Mouse (Mus musculus) cerebellum, adult (tissue): ENCODE results near the gene Rasal1.

ENCODE experiments used
- ATAC-seq: cut with Nextera tagmentation; 2 replicates; pipeline ENCODE4 v1.9.2; 2017; ENCODE audit warnings: mild to moderate bottlenecking, moderate library complexity, mixed read lengths; ENCODE audit not compliant: insufficient number of reproducible peaks, low FRiP score, low TSS enrichment

Rasal1 gene

DNA sequence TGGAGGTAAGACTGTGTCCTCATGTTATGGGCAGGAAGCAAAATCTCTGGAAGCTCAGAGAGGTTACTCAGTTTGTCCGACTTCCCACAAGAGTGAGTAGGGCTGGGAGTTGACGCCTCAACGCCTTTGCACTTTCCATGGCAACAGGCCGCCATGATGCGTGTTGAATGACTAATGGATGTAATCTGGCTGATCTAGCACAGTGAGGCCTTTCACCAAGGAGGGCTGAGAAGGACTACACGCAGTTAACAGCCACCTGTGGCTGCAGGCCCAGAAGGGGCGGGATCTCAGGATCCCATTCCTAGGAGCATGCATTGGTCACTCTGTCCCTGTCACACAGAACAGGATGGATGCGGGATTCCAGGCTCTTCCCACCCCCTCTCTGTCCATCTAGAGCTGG lies 64.1 kb downstream of the Rasal1 start:
- no peak for ATAC-seq

DNA sequence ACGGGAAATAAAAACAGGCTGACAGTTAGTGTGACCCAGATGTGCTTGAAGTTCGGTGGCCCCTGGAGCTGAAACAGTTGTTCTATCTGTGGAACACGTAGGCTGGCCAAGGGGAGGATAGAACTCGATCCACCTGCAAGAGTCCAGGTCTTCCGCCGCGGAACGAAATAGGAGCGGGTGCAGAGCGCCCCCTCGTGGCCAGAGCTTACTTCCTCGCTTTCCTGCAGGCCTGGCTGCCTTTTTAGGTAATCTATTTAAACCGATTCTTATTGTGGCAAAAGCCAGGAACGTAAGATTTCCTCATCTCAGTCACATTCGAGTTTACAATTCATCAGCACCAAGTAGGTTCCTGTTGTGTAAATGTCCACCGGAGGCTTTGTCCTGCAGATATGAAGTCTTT lies 65.7 kb downstream of the Rasal1 start:
- no peak for ATAC-seq

DNA sequence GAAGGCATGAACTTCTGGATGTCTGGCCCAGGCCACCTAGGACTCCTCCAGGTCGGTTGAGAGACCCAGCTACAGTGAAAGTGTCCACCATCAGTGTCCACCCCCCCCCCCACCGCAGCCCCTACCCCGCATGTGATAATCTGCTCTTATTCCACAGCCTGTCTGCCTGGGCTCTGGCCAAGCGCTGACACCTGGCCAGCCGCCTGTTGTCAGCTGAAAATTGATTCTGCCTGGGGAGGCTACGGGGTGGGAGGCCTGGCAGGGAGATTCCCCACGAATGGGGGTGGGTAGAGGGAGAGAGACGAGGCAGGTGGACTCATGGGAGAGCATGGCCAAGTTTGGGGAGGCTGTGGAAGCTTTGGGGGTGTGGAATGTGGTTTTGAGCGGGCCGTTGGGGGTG lies 68.5 kb downstream of the Rasal1 start:
- no peak for ATAC-seq

DNA sequence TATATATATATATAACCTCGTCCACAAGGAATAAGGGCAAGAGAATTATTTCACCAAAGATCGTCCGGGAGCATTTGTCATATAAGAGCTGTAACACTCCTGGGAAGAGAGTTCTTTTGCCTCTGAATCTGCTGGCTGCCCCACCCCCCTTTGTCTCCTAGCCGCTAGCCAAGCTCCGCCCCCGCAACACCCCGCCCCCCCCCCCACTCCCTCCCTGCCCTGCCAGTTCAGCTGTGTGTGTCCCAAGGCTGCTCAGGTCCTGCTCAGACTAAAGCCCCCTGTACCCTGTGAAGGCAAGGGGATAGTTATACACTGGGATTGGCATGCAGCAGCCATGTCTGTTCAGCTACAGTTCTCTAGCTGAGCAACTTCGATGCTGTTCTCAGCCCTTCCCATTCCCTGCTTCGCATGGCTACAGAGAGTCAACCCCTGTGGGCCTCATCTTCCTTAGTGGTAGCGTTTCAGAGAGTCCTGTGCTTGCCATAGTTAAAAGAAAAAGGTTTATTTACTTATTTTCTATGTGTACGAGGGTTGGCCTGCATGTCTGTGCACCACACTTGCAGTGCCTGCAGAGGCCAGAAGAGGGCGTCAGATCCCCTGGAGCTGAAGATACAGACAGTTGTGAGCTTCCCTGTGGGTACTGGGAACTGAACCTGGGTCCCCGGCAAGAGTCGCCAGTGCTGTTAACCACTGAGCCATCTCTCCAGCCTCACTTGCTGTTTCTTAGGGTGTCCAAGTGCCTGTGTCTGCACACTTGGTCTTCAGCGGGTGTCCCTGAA lies 70.2 kb downstream of the Rasal1 start:
- ATAC-seq: no peak

DNA sequence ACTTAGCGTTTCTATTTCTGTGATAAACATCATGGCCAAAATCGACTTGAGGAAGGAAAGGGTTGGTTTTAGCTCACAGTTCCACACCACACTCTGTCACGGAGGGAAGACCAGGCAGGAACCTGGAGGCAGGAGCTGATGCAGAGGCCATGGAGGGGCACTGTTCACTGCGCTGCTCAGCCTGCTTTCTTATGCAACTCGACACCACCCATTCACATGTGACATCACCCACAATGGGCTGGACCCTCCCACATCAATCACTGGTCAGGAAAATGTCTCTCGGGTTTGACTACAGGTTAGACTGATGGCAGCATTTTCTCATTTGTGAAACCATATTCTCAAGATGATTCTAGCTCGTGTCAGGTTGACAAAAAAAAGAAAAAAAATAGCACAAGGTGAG lies 72.4 kb downstream of the Rasal1 start:
- no peak for ATAC-seq

DNA sequence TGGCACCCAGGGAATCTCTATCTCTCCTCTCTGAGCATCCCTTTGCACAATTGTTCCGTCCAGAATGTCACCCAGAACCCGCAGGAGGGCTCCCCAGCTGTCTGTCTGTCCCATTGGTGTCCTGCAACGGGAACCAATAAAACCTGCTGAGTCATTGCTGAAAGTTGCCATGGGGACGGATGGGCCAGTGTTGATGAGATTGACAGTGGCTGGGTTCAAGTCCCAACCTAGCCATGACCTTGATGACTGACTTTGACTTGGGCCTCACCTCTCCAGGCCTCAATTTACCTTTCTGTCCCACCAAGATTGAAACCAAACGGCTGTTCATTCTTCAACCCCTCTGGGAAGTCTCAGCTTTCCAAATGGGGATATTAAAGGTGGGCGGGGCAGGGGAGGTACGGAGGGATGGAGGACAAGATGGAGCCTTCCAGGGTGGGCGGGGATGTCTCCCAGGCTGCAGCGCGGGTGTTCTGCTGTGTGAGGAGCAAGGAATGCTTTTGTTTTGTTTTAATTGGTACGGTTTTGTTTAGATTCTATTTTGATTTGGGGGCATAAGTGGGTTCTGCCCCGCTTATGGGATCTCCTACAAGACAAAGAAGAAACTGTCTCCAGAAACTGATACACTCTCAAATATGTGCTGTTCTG lies 77.3 kb downstream of the Rasal1 start:
- ATAC-seq: no peak
